Mouse (Mus musculus) liver, postnatal 0 days (tissue): ENCODE results near the gene Socs2.

Experiments used
- CTCF ChIP-seq: sonication (generic); IDR thresholded peaks from 2 replicates; pipeline ENCODE4 v1.5.1; 2016; ENCODE audit warnings: antibody characterized with exemption, low read depth
- EP300 ChIP-seq: IDR thresholded peaks from 2 replicates; pipeline ENCODE4 v1.6.1; 2016; ENCODE audit warnings: antibody characterized with exemption, low read depth, mild to moderate bottlenecking

- TF ChIP-seq CTCF, result no peak
- no peak for TF ChIP-seq EP300
These were observed 54.7 kb downstream of the Socs2 start for GRCm38 (mm10) chr10:95362326-95362725.
